Mouse (Mus musculus) left cerebral cortex, adult 18-20 months (tissue): ENCODE results near the gene Elavl4. TPM values are rescaled to one million over a fixed set of nuclear protein-coding genes. Genes with fewer than 3 reads are reported as not detected.

ENCODE experiments used
- DNase-seq, 2 experiments: peaks; one replicate each; pipeline ENCODE4 v3.0.0; 2021 to 2022; ENCODE audit warnings: low spot score in 2 of 2, mixed read lengths in 1 of 2
- total RNA-seq, 2 experiments: library from RNA; stranded (reverse); gene quantifications; 2 replicates each; pipeline ENCODE4 v1.2.3; 2021

Elavl4 gene
- total RNA-seq, 2 experiments from 2014 or later, result 90.9 to 92.2 TPM

DNA sequence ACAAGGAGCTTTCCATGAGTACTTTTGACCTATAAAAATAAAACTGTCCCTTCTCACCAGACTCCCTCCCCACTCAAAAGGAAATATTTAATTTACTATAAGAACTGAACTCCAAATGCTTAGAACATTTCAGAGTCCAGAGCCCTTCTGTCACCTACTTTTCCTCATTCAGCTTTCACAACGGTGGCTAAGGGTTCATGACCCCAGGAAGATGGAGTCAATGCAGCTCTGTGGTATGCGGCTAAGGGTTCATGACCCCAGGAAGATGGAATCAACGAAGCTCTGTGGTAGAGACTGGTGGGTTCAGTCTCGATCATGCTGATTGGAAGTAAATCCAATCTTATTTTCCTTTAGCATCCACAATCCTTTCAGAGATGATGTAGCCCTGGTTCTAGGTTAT lies 81.7 kb downstream of the Elavl4 start:
- DNase-seq, result no peak

- no peak for DNase-seq
Observed at GRCm38 (mm10) chr4:110266804-110267575, 84.7 kb downstream of the Elavl4 start.

DNA sequence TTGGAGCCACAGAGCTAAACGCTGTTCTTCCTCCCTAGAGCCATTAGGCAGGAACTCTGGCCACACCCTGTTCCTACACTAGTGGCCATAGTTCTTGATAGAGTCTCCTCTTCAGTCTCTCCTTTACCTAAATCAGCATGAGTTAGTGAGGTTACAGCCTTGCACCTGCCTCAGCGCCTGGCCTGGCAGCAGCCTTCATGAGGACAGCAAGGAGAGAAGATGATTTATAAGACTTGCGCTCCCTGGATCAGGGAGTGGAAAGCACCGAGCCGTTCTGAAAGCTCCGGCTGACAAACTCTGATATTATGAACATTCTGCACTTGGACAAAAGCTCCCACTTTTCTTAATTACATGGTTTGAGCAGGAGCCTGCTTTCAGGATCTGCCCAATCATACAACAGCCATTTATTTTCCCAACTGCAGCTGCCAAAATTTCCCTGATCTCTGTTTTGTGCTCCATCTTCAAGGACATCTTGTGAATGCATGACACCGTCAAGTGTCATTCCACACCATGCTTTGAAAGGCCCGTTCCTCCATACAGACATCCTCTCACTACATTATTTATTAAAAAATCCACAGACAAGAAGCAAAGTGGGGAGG lies 87.3 kb downstream of the Elavl4 start:
- no peak for DNase-seq

DNA sequence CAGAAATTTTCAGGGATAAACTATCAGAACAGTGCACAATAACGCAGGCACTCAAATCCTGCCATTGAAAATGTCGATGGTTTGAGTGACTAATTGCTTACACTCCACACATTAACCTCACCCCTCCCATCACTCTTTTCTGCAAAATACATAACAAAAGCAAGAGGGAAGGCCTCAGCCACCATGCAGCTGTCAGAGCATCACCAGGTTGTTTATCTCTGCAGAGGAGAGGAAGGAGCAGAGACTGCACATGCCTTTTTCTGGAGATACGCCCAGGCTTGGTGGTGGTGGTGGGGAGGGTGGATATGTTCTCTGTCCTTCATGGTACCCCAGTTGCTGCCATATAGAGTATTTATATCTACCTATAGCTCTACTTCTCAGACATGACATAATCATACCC lies 94.3 kb downstream of the Elavl4 start:
- no peak for DNase-seq

DNA sequence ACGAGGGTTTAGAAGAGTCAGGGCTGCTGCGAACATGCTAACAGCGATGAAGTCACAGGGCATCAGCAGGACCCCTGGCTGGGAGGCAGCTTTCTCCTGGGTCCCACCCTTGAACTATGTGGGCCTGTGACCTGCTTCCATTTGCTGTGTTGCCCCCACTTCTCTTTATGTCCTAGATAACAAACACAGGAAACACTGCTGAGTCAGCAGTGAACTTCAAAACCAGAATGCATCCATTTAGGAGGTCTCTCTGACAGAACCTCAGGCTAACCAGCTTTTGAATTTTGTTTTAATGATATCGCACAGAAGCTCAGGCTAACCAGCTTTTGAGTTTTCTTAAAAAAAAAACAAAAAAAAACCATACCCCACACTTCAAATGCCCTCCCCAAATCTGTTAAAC lies 96.1 kb downstream of the Elavl4 start:
- no peak for DNase-seq

DNA sequence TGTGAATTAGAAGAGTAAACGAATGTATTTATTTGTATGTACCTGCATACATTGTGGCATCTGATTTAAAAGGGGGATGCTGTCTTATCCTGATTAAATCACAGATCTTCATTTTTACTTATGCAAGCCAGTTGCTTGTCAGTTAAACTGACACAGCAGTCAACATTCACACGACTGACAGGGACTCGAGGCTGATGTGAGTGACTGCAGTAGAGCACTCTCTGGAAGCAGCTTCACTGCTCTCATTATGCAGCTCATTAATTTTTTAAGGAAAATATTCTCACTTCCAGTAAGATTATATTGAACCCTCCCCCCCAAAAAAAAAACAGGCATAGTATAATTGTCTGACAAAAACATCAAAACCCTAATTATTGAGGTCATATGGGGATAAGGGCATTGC lies 101.7 kb downstream of the Elavl4 start:
- DNase-seq, result no peak

DNA sequence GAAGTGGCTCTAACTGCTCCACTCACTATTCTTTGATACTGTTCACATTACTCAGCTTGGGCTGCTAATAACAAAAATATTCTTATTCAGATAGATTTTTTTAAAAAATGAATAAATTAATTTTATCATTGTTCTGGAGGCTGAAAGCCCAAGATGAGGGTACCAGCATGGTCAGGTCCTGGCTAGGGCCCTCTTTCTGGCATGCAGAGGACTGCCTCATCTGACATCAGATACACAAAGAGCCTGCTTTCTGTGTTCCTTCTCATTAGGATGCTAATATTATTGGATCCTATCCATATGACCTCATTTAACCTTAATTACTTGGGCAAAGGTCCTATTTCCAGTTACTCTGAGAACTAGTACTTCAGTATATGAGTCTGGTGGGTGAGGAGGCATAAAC lies 108.8 kb downstream of the Elavl4 start:
- no peak for DNase-seq

DNA sequence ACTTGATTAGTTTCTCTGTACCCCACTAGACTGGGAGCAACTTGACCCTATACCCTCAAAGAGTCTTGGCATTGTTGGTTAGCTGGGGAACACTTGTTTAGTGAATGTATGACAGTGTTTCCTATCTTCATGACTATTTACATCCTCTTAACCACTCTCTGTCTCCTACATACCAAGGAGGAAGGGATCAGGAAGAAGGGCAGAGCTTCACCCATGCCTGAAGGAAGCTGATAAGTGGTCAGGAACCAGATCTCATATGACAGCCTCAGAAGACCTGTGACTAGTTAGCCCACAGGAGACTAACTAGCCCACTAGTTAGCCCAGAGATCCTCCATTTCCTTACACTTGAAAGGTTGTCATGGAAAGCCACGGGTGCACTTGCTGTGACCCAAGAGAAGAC lies 117.2 kb downstream of the Elavl4 start:
- DNase-seq, result no peak

- no peak for DNase-seq
Observed at GRCm38 (mm10) chr4:110232327-110232726, 119.4 kb downstream of the Elavl4 start.

DNA sequence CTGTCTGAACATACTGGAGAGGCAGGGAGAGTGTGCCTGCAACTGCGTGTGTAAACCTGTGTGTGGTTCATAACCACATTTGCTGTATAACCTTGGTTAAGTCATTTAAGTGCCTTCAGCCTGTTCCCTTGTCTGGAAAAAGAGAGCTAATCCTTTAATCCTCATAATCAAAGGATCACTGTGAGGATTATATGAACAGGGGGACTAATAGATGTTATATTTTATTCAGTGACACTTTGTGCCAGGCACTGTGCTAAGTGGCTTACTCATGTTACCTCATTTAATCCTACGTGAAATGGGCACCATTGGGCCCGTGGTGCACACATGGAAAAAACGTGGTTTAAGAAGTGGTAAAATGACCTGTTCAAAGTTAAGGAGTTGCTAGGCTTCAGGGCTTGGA lies 119.9 kb downstream of the Elavl4 start:
- no peak for DNase-seq

- no peak for DNase-seq
Observed at GRCm38 (mm10) chr4:110229652-110230051, 122.1 kb downstream of the Elavl4 start.

DNA sequence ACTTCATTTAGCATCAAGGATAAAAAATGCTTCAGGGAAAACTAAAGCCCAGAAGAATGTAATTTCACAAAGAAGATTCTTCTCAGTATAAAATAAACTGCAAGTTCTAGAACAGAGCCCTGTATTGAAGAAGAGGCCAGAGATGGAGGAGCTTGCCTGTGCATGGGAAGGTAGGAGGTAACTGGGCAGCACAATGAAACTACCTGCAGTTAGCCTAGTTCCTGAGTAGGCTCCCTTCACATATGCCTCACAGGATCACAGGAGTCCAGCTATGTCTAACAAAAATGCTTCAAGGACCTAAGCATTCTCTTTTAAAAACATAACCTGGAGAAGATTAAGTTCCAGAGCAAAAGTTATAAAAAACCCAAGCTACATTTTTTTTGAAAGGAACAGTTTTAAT lies 122.5 kb downstream of the Elavl4 start:
- DNase-seq, result no peak

DNA sequence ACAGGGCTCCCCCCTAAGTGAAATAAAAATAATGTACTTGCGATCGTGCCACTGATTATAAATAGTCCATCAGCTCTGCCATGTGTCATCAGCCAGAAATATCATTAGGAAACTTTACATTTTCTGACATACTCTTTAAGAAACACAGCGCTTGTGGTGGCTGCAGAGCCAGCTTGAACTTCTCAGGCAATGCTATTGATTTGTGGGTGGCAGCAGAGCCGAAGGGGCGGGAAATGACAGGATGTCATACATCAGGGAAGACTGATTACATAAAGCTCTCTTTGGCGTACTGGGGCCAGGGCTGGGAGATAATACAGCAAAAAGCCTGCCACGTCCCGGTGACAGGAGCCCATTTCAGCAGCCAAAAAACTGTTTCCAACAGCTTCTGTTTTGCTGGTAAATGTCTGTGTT lies 124.1 kb downstream of the Elavl4 start:
- DNase-seq, result peak in 1 of 2 experiments; percentile 42

DNA sequence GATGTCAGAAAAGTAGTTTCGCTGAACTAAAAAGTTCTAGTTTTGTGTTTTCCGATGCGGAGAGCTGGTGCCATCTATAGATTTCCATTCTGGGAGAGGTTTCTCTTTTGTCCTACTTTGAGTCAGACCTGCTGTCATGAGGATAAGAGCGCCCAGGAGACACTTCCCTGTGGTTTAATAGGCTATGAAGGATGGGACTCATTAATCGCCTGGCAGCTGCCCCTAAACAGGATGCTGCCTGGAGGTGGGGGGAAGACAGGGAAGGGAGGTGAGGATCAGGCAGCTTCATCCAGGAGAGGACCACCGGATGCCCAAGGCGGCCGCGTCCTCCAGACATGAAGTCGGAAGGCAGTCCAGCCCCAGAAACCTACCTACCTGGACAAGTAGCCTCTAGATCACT lies 126.2 kb downstream of the Elavl4 start:
- no peak for DNase-seq

- peak; percentile 25 to 48 for DNase-seq
Observed at GRCm38 (mm10) chr4:110218819-110219218, 132.9 kb downstream of the Elavl4 start.

DNA sequence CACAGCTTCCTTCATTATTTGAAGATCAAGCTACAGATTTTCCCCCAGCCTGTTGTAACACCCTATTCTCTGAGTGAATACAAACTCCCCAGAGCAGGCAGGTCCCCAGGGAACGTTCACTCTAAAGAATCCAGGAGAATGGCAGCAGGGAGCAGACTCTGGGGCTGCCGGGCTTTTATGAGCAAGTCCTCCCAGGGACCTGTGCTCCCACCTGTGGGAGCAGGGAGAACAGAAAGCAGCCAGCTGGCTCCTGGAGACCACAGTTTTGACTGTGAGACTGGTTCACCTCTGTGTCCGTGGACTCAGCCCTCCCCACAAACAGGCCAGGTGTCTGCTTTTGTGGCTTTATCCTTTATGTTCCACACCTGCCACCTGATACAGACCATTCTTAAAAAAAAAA lies 134.2 kb downstream of the Elavl4 start:
- DNase-seq, result no peak

GRCm38 (mm10) chr4:110214543-110214942 lies 137.2 kb downstream of the Elavl4 start:
- no peak for DNase-seq

DNA sequence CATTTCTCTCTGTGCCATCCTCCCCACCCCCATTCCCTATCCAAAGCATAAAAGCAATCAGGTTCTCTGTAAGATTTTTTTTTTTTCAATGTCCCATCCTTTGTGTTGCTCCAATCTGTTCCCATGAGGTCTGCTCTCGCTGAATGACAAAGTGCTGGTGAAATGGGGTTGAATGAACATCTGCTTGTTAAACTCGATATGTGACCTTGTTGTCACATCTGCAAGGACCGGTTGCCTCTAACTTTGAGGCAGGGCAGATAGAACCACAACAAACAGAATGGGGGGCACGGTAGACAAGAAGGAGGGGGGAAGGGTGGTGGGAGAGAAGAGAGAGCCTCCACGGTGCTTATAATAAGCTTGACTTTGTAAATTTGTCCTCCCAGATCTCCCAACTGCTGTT lies 138.0 kb downstream of the Elavl4 start:
- no peak for DNase-seq

DNA sequence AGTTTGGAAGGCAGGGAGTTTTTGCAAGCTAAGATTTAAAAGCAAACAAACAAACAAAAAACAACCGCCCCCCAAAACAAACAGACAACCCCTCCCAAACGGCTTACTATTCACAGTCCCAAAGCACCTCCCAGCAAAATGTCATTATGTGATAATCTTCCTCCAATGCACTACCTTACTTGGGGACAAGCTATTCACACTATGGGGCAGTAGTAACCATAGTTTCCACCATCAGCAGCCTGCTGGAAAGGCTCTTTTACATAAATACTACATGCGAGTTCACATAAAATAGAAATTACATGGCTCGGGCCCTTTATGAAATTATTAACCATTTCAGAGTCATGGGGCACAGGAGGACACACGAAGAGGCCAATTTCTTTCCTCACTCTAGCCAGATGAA lies 141.5 kb downstream of the Elavl4 start:
- no peak for DNase-seq

DNA sequence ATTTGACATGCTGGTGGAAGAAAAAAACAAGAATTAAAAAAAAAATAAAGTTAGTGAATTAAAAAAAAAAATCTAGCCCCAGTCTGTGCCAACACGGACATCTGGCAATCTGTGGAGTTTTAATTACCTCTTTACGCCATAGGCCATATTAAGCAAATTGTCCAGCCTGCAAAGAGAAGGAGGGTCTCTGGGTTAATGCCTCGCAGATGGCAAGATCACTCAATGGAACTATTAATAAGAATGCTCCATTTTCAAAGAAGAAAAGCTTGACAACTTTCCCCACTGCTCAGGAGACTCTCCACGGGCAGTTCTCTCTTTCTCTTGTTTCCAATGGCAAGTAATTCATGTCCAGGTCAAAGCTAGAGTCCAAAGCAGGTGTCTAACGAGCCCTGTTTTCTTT lies 142.1 kb downstream of the Elavl4 start:
- DNase-seq, result no peak

- DNase-seq, result no peak
Observed at GRCm38 (mm10) chr4:110201680-110202079, 150.0 kb downstream of the Elavl4 start.

GRCm38 (mm10) chr4:110199897-110200296 lies 151.8 kb downstream of the Elavl4 start:
- peak in 1 of 2 experiments; percentile 19 for DNase-seq

- DNase-seq, result no peak
Observed at GRCm38 (mm10) chr4:110198600-110198999, 153.1 kb downstream of the Elavl4 start.
